Mouse (Mus musculus): ENCODE measurements around the gene Apmap. TPM values are rescaled to one million over a fixed set of nuclear protein-coding genes. Genes with fewer than 3 reads are reported as not detected.

Gene Apmap
- total and polyA plus RNA-seq, 3 experiments, result 37.5 to 56.9 (median 52.6) TPM

- no peak for DNase-seq
- Histone ChIP-seq H3K4me1 (ENCODE audit: control insufficient read depth, insufficient read depth, low read length) (peaks cover 19% of the 10 kb centered on the region), H3K4me3 (no peak overlapping the region), H3K36me3 (ENCODE audit: control insufficient read depth, insufficient read depth, low read length) (peaks cover 11% of the 10 kb centered on the region), H3K27me3 (ENCODE audit: control insufficient read depth, insufficient read depth, low read length) (no peaks in the 10 kb centered on the region), H3K27ac (peak overlapping the region; percentile 15), H3K79me2 (replicated peaks; ENCODE audit: control insufficient read depth, insufficient read depth, low read length) (peaks cover 1% of the 10 kb centered on the region; the same call in 1 of the 2 replicates), H3K9ac (ENCODE audit: low read depth, low read length) (no peak overlapping the region)
- TF ChIP-seq POLR2A (IDR thresholded peaks at IDR 0.05; ENCODE audit: insufficient read depth, low read depth, low read length) (no peak), EP300 (IDR thresholded peaks at IDR 0.05; ENCODE audit: insufficient read depth, low read depth, low read length) (no peak), CTCF (IDR thresholded peaks at IDR 0.05) (no peak)
- 42% methylated on average over 9 of the region's 9 CpGs for WGBS
- intact Hi-C loops (cut with DNase I), result no loop called here
Measured at GRCm38 (mm10) chr2:150651366-150651765, 43.0 kb upstream of the Apmap start.

- Histone ChIP-seq H3K9ac (ENCODE audit: low read depth, low read length) (peak overlapping the region; percentile 7; the same call in 1 of the 2 replicates), H3K27me3 (ENCODE audit: control insufficient read depth, insufficient read depth, low read length) (no peaks in the 10 kb centered on the region), H3K36me3 (ENCODE audit: control insufficient read depth, insufficient read depth, low read length) (peaks cover 9% of the 10 kb centered on the region), H3K79me2 (replicated peaks; ENCODE audit: control insufficient read depth, insufficient read depth, low read length) (no peaks in the 10 kb centered on the region), H3K4me3 (no peak overlapping the region), H3K4me1 (ENCODE audit: control insufficient read depth, insufficient read depth, low read length) (peaks cover 19% of the 10 kb centered on the region), H3K27ac (peak overlapping the region; percentile 15)
- DNase-seq, result no peak
- intact Hi-C loops (cut with DNase I), result no loop called here
- TF ChIP-seq CTCF (IDR thresholded peaks at IDR 0.05) (no peak), EP300 (IDR thresholded peaks at IDR 0.05; ENCODE audit: insufficient read depth, low read depth, low read length) (no peak), POLR2A (IDR thresholded peaks at IDR 0.05; ENCODE audit: insufficient read depth, low read depth, low read length) (no peak)
- WGBS, result 16% methylated on average over 7 of the region's 7 CpGs
Measured at GRCm38 (mm10) chr2:150650511-150651074, 42.2 kb upstream of the Apmap start.

GRCm38 (mm10) chr2:150648300-150648895 lies 40.0 kb upstream of the Apmap start:
- intact Hi-C loops (cut with DNase I), result no loop called here
- DNase-seq, result peak; percentile 43 to 52
- H3K4me1 ChIP-seq (ENCODE audit: control insufficient read depth, insufficient read depth, low read length), result peaks cover 16% of the 10 kb centered on the region
- H3K36me3 ChIP-seq (ENCODE audit: control insufficient read depth, insufficient read depth, low read length), result peaks cover 11% of the 10 kb centered on the region
- 28% methylated on average over 13 of the region's 13 CpGs for WGBS
- no peaks in the 10 kb centered on the region for H3K79me2 ChIP-seq (replicated peaks; ENCODE audit: control insufficient read depth, insufficient read depth, low read length)
- no peaks in the 10 kb centered on the region for H3K27me3 ChIP-seq (ENCODE audit: control insufficient read depth, insufficient read depth, low read length)
- peak overlapping the region; percentile 57 for H3K27ac ChIP-seq
- H3K9ac ChIP-seq (ENCODE audit: low read depth, low read length), result peak overlapping the region; percentile 16; the same call in 1 of the 2 replicates
- TF ChIP-seq POLR2A (IDR thresholded peaks at IDR 0.05; ENCODE audit: insufficient read depth, low read depth, low read length), result no peak
- 0 out of 2 replicates have a peak, but pooled peaks have one; percentile 12 for TF ChIP-seq EP300 (IDR thresholded peaks at IDR 0.05; ENCODE audit: insufficient read depth, low read depth, low read length)
- H3K4me3 ChIP-seq, result no peak overlapping the region

- DNase-seq, result no peak
- no peaks in the 10 kb centered on the region for H3K27me3 ChIP-seq (ENCODE audit: control insufficient read depth, insufficient read depth, low read length)
- intact Hi-C loops (cut with DNase I), result no loop called here
- H3K36me3 ChIP-seq (ENCODE audit: control insufficient read depth, insufficient read depth, low read length), result peaks cover 11% of the 10 kb centered on the region
- H3K27ac ChIP-seq, result peak overlapping the region; percentile 57
- no peak overlapping the region for H3K9ac ChIP-seq (ENCODE audit: low read depth, low read length)
- peaks cover 18% of the 10 kb centered on the region for H3K4me1 ChIP-seq (ENCODE audit: control insufficient read depth, insufficient read depth, low read length)
- TF ChIP-seq CTCF (IDR thresholded peaks at IDR 0.05), result no peak
- no peak for TF ChIP-seq POLR2A (IDR thresholded peaks at IDR 0.05; ENCODE audit: insufficient read depth, low read depth, low read length)
- no peak for TF ChIP-seq EP300 (IDR thresholded peaks at IDR 0.05; ENCODE audit: insufficient read depth, low read depth, low read length)
- WGBS, result 67% methylated on average over 14 of the region's 14 CpGs
- H3K79me2 ChIP-seq (replicated peaks; ENCODE audit: control insufficient read depth, insufficient read depth, low read length), result no peaks in the 10 kb centered on the region
- no peak overlapping the region for H3K4me3 ChIP-seq
Measured at GRCm38 (mm10) chr2:150647681-150648299, 39.4 kb upstream of the Apmap start.

- Histone ChIP-seq H3K27ac (no peak overlapping the region), H3K36me3 (ENCODE audit: control insufficient read depth, insufficient read depth, low read length) (peaks cover 10% of the 10 kb centered on the region), H3K79me2 (replicated peaks; ENCODE audit: control insufficient read depth, insufficient read depth, low read length) (no peaks in the 10 kb centered on the region), H3K4me1 (ENCODE audit: control insufficient read depth, insufficient read depth, low read length) (peaks cover 18% of the 10 kb centered on the region), H3K27me3 (ENCODE audit: control insufficient read depth, insufficient read depth, low read length) (no peaks in the 10 kb centered on the region), H3K9ac (ENCODE audit: low read depth, low read length) (no peak overlapping the region), H3K4me3 (no peak overlapping the region)
- TF ChIP-seq CTCF (IDR thresholded peaks at IDR 0.05), result no peak
- no peak for TF ChIP-seq POLR2A (IDR thresholded peaks at IDR 0.05; ENCODE audit: insufficient read depth, low read depth, low read length)
- TF ChIP-seq EP300 (IDR thresholded peaks at IDR 0.05; ENCODE audit: insufficient read depth, low read depth, low read length), result no peak
- intact Hi-C loops (cut with DNase I), result no loop called here
- 85% methylated on average over 8 of the region's 8 CpGs for WGBS
- DNase-seq, result no peak
Measured at GRCm38 (mm10) chr2:150646411-150647121, 38.2 kb upstream of the Apmap start.

Data from heart, adult 2 months (tissue).